Mouse (Mus musculus) bone marrow macrophage, adult 2 months (primary cell): ENCODE results near the gene Mapk8.

Source experiments
- CTCF ChIP-seq: IDR thresholded peaks from 2 replicates; pipeline ENCODE4 v1.5.1; 2012; ENCODE audit warnings: low read depth, mild to moderate bottlenecking, low read length, moderate library complexity
- POLR2A ChIP-seq: IDR thresholded peaks from 2 replicates; pipeline ENCODE4 v1.6.1; 2012; ENCODE audit warnings: mild to moderate bottlenecking, low read depth, low read length, borderline replicate concordance

GRCm38 (mm10) chr14:33352890-33353289, 94.1 kb downstream of the Mapk8 start:
- no peak for TF ChIP-seq CTCF
- TF ChIP-seq POLR2A = no peak
